Mouse (Mus musculus) hindbrain, embryonic 13.5 days (tissue): ENCODE measurements around the gene Gm42688. TPM values are rescaled to one million over a fixed set of nuclear protein-coding genes. Genes with fewer than 3 reads are reported as not detected.

Experiments used
- ATAC-seq: fragments of 200-750 bp; cut with Nextera tagmentation; 2 replicates; pipeline ENCODE4 v1.8.0; 2017; ENCODE audit warnings: moderate TSS enrichment; ENCODE audit not compliant: low FRiP score
- H3K27ac ChIP-seq: fragments of 300-500 bp; sonication (generic); 2 replicates; pipeline ENCODE4 v1.5.1; 2015; ENCODE audit warnings: inconsistent platforms, mild to moderate bottlenecking, moderate library complexity
- H3K27me3 ChIP-seq: fragments of 300-500 bp; sonication (generic); 2 replicates; pipeline ENCODE4 v1.6.1; 2015; ENCODE audit warnings: mild to moderate bottlenecking, inconsistent platforms
- H3K36me3 ChIP-seq: fragments of 300-500 bp; sonication (generic); 2 replicates; pipeline ENCODE4 v1.6.1; 2015; ENCODE audit warnings: mild to moderate bottlenecking, inconsistent platforms
- H3K4me1 ChIP-seq: fragments of 300-500 bp; sonication (generic); replicated peaks from 2 replicates; pipeline ENCODE4 v1.6.1; 2015; ENCODE audit warnings: inconsistent platforms
- H3K4me2 ChIP-seq: fragments of 300-500 bp; sonication (generic); 2 replicates; pipeline ENCODE4 v1.6.1; 2015; ENCODE audit warnings: inconsistent platforms, mild to moderate bottlenecking, moderate library complexity
- H3K4me3 ChIP-seq: fragments of 300-500 bp; sonication (generic); 2 replicates; pipeline ENCODE4 v1.5.1; 2015; ENCODE audit warnings: mild to moderate bottlenecking, inconsistent platforms
- H3K9ac ChIP-seq: fragments of 300-500 bp; sonication (generic); 2 replicates; pipeline ENCODE4 v1.6.1; 2015; ENCODE audit warnings: mild to moderate bottlenecking, inconsistent platforms
- H3K9me3 ChIP-seq: fragments of 300-500 bp; sonication (generic); 2 replicates; pipeline ENCODE4 v1.6.1; 2016; ENCODE audit warnings: inconsistent platforms
- WGBS: fragments of 180-500 bp; shearing (Covaris S2); methylation state at CpG from one replicate; pipeline ENCODE4 v1.1.7; 2015; 5-methylcytosine and 5-hydroxymethylcytosine counted together
- polyA plus RNA-seq: library from polyadenylated mRNA; unstranded; fragments of >200 nt; fragmentation: Nextera tagmentation; extraction: Ambion mirVana; gene quantifications from 2 replicates; pipeline ENCODE4 v1.2.1, GENCODE M21; 2015

Gm42688 gene
- polyA plus RNA-seq, 1 experiment from 2014 or later = 4.0 TPM

GRCm38 (mm10) chr6:83136881-83137575, 35.6 kb downstream of the Gm42688 start:
- H3K27ac ChIP-seq = peak overlapping the region; percentile 94
- under 1% methylated on average over 24 of the region's 26 CpGs for WGBS
- peak overlapping the region; percentile 62 for H3K4me2 ChIP-seq
- peak; percentile 74 for ATAC-seq
- H3K27me3 ChIP-seq = peaks cover 25% of the 10 kb centered on the region
- no peaks in the 10 kb centered on the region for H3K9me3 ChIP-seq
- H3K4me1 ChIP-seq = peaks cover 46% of the 10 kb centered on the region
- peak overlapping the region; percentile 76 for H3K9ac ChIP-seq
- H3K36me3 ChIP-seq = no peaks in the 10 kb centered on the region
- peak overlapping the region; percentile 43 for H3K4me3 ChIP-seq

GRCm38 (mm10) chr6:83137576-83137950, 36.1 kb downstream of the Gm42688 start:
- Histone ChIP-seq H3K36me3 (no peaks in the 10 kb centered on the region), H3K4me2 (peak overlapping the region; percentile 62), H3K4me3 (peak overlapping the region; percentile 43), H3K27me3 (peaks cover 25% of the 10 kb centered on the region), H3K9ac (peak overlapping the region; percentile 76), H3K27ac (peak overlapping the region; percentile 94), H3K9me3 (no peaks in the 10 kb centered on the region), H3K4me1 (peaks cover 51% of the 10 kb centered on the region)
- 1% methylated on average over 12 of the region's 12 CpGs for WGBS
- peak; percentile 55 for ATAC-seq

- H3K4me3 ChIP-seq = peak overlapping the region; percentile 43
- no peaks in the 10 kb centered on the region for H3K36me3 ChIP-seq
- under 1% methylated on average over 11 of the region's 11 CpGs for WGBS
- H3K9me3 ChIP-seq = no peaks in the 10 kb centered on the region
- peak overlapping the region; percentile 76 for H3K9ac ChIP-seq
- H3K4me1 ChIP-seq = peaks cover 56% of the 10 kb centered on the region
- peak overlapping the region; percentile 94 for H3K27ac ChIP-seq
- ATAC-seq = no peak; the same call in 1 of the 2 replicates
- peak overlapping the region; percentile 62 for H3K4me2 ChIP-seq
- peaks cover 25% of the 10 kb centered on the region for H3K27me3 ChIP-seq
Measured at GRCm38 (mm10) chr6:83138056-83138455, 36.6 kb downstream of the Gm42688 start.

- no peak overlapping the region for H3K4me3 ChIP-seq
- no peak overlapping the region for H3K4me2 ChIP-seq
- H3K4me1 ChIP-seq = peaks cover 57% of the 10 kb centered on the region
- peaks cover 18% of the 10 kb centered on the region for H3K27me3 ChIP-seq
- ATAC-seq = no peak
- no peak overlapping the region for H3K27ac ChIP-seq
- H3K9ac ChIP-seq = 0 out of 2 replicates have a peak overlapping the region, but pooled peaks have one; percentile 24
- no peaks in the 10 kb centered on the region for H3K9me3 ChIP-seq
- WGBS = 92% methylated on average over 8 of the region's 8 CpGs
- no peaks in the 10 kb centered on the region for H3K36me3 ChIP-seq
Measured at GRCm38 (mm10) chr6:83140044-83140443, 38.6 kb downstream of the Gm42688 start.

GRCm38 (mm10) chr6:83141636-83142035, 40.2 kb downstream of the Gm42688 start:
- peak overlapping the region; percentile 71 for H3K4me2 ChIP-seq
- peak overlapping the region; percentile 41; the same call in 1 of the 2 replicates for H3K4me3 ChIP-seq
- H3K9me3 ChIP-seq = no peaks in the 10 kb centered on the region
- WGBS = 27% methylated on average over 4 of the region's 4 CpGs
- no peaks in the 10 kb centered on the region for H3K36me3 ChIP-seq
- H3K27me3 ChIP-seq = peaks cover 2% of the 10 kb centered on the region; the same call in 1 of the 2 replicates
- no peak for ATAC-seq
- no peak overlapping the region for H3K27ac ChIP-seq
- peak overlapping the region; percentile 75 for H3K9ac ChIP-seq
- H3K4me1 ChIP-seq = peaks cover 45% of the 10 kb centered on the region

- no peak overlapping the region; the same call in 1 of the 2 replicates for H3K27ac ChIP-seq
- WGBS = 2% methylated on average over 41 of the region's 41 CpGs
- peak overlapping the region; percentile 75 for H3K9ac ChIP-seq
- peaks cover 39% of the 10 kb centered on the region for H3K4me1 ChIP-seq
- ATAC-seq = no peak; the same call in 1 of the 2 replicates
- peaks cover 1% of the 10 kb centered on the region; the same call in 1 of the 2 replicates for H3K36me3 ChIP-seq
- H3K4me3 ChIP-seq = peak overlapping the region; percentile 41
- H3K9me3 ChIP-seq = no peaks in the 10 kb centered on the region
- H3K27me3 ChIP-seq = no peaks in the 10 kb centered on the region
- peak overlapping the region; percentile 71 for H3K4me2 ChIP-seq
Measured at GRCm38 (mm10) chr6:83142211-83142731, 40.9 kb downstream of the Gm42688 start.

- peaks cover 33% of the 10 kb centered on the region for H3K4me1 ChIP-seq
- ATAC-seq = no peak
- peaks cover 6% of the 10 kb centered on the region for H3K36me3 ChIP-seq
- H3K4me2 ChIP-seq = no peak overlapping the region; the same call in 1 of the 2 replicates
- 44% methylated on average over 11 of the region's 11 CpGs for WGBS
- H3K9ac ChIP-seq = peak overlapping the region; percentile 75; the same call in 1 of the 2 replicates
- peak overlapping the region; percentile 23; the same call in 1 of the 2 replicates for H3K27ac ChIP-seq
- H3K9me3 ChIP-seq = no peaks in the 10 kb centered on the region
- no peaks in the 10 kb centered on the region for H3K27me3 ChIP-seq
- H3K4me3 ChIP-seq = no peak overlapping the region
Measured at GRCm38 (mm10) chr6:83142886-83143285, 41.5 kb downstream of the Gm42688 start.

- 75% methylated on average over 2 of the region's 2 CpGs for WGBS
- no peak for ATAC-seq
- no peak overlapping the region for H3K4me2 ChIP-seq
- H3K4me1 ChIP-seq = peaks cover 17% of the 10 kb centered on the region
- H3K27me3 ChIP-seq = no peaks in the 10 kb centered on the region
- H3K27ac ChIP-seq = no peak overlapping the region
- H3K9ac ChIP-seq = no peak overlapping the region
- peaks cover 26% of the 10 kb centered on the region for H3K36me3 ChIP-seq
- H3K4me3 ChIP-seq = no peak overlapping the region
- H3K9me3 ChIP-seq = no peaks in the 10 kb centered on the region
Measured at GRCm38 (mm10) chr6:83145209-83145608, 43.8 kb downstream of the Gm42688 start.

GRCm38 (mm10) chr6:83145805-83146204, 44.4 kb downstream of the Gm42688 start:
- peaks cover 26% of the 10 kb centered on the region for H3K36me3 ChIP-seq
- WGBS = 77% methylated on average over 9 of the region's 9 CpGs
- H3K4me1 ChIP-seq = peaks cover 17% of the 10 kb centered on the region

GRCm38 (mm10) chr6:83147280-83147679, 45.9 kb downstream of the Gm42688 start:
- peaks cover 39% of the 10 kb centered on the region for H3K36me3 ChIP-seq
- peaks cover 20% of the 10 kb centered on the region for H3K4me1 ChIP-seq
- peak overlapping the region; percentile 24 for H3K9ac ChIP-seq
- H3K4me3 ChIP-seq = no peak overlapping the region
- H3K9me3 ChIP-seq = no peaks in the 10 kb centered on the region
- H3K4me2 ChIP-seq = no peak overlapping the region
- ATAC-seq = no peak
- no peaks in the 10 kb centered on the region for H3K27me3 ChIP-seq
- H3K27ac ChIP-seq = 0 out of 2 replicates have a peak overlapping the region, but pooled peaks have one; percentile 8
- WGBS = 57% methylated on average over 7 of the region's 7 CpGs

More at GRCm38 (mm10) chr6:83145805-83146204, 44.4 kb downstream of the Gm42688 start:
- Histone ChIP-seq H3K9me3 (no peaks in the 10 kb centered on the region), H3K27me3 (no peaks in the 10 kb centered on the region), H3K4me2 (no peak overlapping the region), H3K4me3 (no peak overlapping the region), H3K27ac (no peak overlapping the region), H3K9ac (no peak overlapping the region)
- ATAC-seq = no peak

- Histone ChIP-seq H3K27ac (peak overlapping the region; percentile 12; the same call in 1 of the 2 replicates), H3K9ac (peak overlapping the region; percentile 58; the same call in 1 of the 2 replicates), H3K9me3 (no peaks in the 10 kb centered on the region), H3K4me2 (no peak overlapping the region), H3K4me3 (no peak overlapping the region), H3K27me3 (no peaks in the 10 kb centered on the region), H3K36me3 (peaks cover 49% of the 10 kb centered on the region), H3K4me1 (peaks cover 36% of the 10 kb centered on the region)
- ATAC-seq = no peak
- WGBS = 24% methylated on average over 8 of the region's 8 CpGs
Measured at GRCm38 (mm10) chr6:83151721-83152120, 50.3 kb downstream of the Gm42688 start.

GRCm38 (mm10) chr6:83153038-83153437, 51.6 kb downstream of the Gm42688 start:
- no peak for ATAC-seq
- Histone ChIP-seq H3K4me1 (peaks cover 37% of the 10 kb centered on the region), H3K36me3 (peaks cover 41% of the 10 kb centered on the region), H3K4me2 (no peak overlapping the region), H3K27me3 (no peaks in the 10 kb centered on the region), H3K9me3 (no peaks in the 10 kb centered on the region), H3K27ac (no peak overlapping the region), H3K9ac (no peak overlapping the region), H3K4me3 (no peak overlapping the region)
- 87% methylated on average over 12 of the region's 12 CpGs for WGBS
